Mouse (Mus musculus) mouse embryonic stem cell (cell line): ENCODE measurements around the gene Tchp.

Experiments used
- in situ Hi-C, 2 experiments: fragments of 300-500 bp; cut with MboI; formaldehyde crosslinking; loops; 1 replicate in 1 of 2; 3 replicates in 1 of 2; pipeline ENCODE4 v1.14.3; 2019 to 2020; ENCODE audit warnings: low sequenced_read_pairs in 2 of 2, low pct_unique_long_range_greater_than_20kb in 1 of 2, mixed read lengths in 1 of 2; ENCODE audit not compliant: unreplicated experiment in 1 of 2

The Tchp gene

DNA sequence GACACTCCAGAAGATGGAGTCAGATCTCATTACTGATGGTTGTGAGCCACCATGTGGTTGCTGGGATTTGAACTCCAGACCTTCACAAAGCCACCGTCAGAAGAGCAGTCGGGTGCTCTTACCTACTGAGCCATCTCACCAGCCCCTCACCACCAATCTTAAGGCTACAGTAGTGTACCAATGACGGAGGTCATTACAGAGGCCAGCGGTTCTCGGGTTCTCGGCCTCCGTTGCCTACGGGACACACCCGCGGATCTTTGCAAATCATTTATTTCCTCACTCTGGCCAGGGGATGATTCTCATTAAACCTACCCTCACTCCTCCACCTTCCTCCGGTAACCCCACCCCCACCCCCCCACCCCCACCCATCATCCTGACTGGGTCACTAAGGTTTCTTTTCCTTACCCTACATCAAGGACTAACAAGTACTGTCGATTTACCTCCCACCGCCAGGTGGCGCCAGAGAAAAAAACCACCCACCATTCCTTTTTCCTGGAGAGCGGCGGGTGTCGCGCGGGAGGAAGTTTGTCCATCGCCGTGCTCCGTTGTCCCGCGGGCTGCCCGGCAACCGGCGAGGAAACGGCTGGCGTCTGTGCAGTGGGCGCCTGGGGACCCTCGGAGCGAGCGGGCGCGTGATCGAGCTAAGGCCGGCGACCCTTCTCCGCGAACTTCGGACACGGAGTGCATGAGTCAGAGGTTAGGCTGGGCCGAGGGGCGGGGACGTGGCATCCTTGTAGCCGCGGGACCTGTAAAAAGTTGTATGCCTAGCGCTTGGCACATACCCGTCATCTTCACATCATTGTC is at the start of gene Tchp:
TSS of gene Tchp (plus strand) at position 496 of the 804 bp plus-strand sequence.
- in situ Hi-C loops, result no loop called here

DNA sequence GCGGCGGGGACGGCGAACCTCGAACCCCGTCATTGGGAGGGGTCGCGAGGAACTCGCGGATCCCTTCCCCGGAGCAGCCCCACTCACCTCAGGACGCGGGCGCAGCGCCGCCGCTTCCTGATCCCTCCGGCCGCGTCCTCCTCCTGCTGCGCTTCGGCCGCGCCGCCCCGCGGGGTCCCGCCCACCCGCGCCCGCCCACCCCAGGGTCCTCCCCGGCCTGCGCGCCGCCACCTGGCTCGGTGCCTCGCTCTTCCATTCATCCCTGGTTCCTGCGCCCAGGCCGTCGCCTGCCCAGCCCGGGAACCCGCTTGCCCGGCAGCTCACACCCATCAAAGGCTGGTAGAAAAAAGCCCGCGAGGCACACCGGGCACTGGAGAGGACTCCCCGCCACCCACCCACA is 49.3 kb upstream of the Tchp start, which contains the start of gene Trpv4:
TSS of gene Trpv4 (minus strand) at position 167 of the 400 bp plus-strand sequence.
- in situ Hi-C loops, result no loop called here

DNA sequence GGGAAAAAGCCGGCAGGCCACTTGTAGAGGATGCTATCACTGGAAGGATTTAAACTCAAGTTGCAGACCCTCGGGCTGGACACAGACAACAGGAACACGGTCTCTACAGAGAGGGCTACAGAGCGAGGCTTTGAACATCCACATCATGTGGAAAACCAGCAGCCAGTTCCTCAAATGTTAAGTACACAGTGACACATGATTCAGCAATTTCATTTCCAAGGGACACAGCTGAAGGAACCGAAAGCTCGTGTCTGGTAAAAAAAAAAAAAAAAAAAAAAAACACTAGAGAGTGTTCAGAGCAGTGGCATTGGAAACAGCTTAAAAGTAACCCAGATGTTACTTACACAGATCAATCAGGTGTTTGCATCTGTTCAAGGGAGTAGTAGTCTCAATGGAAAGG is 46.5 kb upstream of the Tchp start:
- in situ Hi-C loops, result no loop called here

DNA sequence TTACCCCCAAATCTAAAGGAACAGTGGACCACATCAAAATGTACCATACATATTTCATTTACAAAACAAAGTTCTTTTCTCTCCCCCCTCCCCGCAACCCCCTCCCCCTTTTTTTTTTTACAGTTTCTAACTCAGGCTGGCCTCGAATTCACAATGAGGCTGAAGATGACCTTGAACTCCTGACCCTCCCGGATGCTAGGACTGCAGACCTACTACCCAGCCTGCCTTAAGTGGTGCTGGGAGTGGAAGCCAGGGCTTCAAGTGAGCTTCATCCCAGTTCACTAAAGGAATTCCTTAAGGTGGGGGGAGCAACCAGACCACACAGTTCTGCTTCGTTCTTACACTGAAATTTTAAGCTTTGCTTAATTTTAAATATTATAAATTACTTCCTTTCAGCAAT is 43.4 kb upstream of the Tchp start:
- in situ Hi-C loops, result no loop called here

DNA sequence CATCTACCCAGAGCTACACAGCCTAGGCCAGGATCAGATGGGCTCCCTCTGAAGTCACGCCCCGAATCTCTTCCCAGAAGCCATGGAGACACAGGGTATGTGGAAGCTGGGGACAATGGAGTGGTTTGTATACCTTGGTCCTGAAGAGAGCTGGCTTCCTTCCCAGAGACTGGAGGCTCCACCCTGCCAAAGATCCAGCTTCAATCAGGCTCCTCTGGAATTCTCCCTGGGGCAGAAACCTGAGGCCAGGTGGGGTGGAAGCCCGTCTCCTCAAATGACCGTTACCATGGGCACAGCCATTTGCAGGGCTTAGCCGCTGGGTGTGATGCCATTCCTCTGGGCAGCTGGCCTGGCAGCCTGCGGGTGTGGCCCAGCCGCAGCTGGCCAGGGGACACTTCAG is 42.8 kb upstream of the Tchp start:
- in situ Hi-C loops, result no loop called here

DNA sequence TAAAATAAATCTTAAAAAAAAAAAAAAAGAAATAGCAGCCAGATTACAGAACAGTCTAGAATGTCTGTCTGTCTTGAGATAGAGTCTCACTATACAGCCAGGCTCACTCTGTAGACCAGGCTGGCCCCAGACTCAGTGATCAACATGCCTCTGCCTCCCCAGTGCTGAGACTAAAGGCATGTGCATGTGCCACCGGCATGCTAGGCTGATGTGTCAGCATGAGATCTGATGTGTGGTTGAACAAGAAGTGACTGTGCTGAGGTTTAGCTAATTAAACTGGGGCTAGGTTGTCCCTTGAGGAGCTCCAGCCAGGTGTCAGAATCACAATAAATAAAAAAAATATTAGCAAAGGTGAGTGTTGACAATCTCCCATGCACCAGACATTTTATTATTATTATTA is 40.9 kb upstream of the Tchp start:
- in situ Hi-C loops, result no loop called here

DNA sequence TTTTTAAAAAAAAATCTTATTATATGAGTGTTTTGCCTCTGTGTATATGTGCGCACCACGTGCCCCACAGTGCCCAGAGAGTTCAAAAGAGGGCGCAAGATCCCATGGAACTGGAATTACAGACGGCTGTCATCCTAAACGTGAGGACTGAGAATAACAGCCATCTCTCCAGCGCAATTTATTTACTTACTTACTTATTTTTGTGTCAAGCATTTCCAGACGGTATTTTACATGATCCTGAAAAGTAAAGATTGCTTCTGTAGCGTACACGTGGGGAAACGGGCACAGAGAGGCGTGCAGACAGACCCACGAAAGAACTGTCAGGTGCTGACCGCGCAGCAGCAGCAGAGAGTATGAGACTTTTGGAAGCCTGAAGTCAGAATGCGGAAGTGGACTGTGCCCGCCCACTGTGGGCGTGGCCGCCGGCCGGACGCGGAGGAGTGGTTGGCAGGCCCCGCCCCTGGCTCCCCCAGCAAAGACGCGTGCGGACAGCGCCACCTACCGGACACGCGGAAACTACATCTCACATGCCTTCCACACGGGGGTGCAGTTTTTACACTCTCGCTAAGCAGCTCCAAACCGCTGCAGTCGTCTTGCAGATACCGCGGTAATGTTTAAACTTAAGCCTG is 40.2 kb upstream of the Tchp start:
- in situ Hi-C loops, result no loop called here

DNA sequence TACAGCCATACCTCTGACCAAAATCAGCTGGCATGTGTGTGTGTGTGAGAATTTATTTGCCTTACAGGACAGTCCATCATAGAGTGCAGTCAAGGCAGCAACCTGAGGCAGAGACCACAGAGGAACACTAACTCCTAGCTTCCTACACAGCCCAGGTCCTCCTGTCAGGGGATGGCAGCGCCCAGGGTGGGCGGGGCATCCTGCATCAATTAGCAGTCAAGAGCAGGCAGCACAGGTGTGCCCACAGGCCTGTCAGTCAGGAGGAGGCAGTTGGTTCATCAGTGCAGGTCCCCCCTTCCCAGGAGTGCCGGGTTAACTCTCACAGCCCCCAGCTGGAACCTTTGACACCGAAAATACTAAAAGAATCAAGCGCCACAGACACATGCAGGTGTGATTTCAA is 38.5 kb upstream of the Tchp start:
- in situ Hi-C loops, result no loop called here

DNA sequence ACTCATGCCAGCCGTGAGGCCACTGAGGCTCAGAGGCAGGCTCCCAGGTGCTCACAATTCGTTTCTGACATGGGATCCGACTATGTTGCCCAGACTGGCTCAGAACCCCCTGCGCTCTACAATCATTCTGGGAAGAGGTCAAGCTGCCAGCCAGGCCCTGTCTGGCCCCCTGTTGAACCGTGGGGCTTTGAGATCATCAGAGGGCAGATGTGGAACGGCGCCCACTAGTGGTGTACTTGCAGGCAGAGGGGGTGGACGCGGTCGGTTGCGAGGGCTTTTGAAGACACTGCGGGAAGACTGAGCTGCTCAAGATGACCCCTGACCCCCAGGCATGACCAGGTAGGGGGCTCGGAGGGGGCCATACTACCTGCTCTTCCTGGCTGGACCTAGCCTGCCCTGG is 34.4 kb upstream of the Tchp start:
- in situ Hi-C loops, result no loop called here

DNA sequence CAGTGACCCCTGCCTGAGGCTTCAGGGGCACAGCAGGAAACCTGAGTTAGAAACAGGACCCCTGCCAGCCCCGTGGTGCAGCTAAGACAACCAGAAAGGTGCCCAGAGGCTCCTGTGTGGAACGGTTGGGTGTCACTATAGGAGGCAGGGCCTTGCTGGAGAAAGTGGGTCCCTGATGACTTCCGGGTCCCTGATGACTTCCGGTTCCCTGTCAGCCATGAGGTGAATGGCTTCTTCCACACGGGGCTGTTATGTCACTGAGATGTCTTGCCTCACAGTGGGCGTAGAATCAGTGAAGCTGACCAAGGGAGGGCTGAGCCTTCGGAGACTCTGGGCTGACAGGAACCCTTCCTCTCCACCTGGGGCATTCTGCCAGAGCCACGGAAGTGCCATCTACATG is 33.0 kb upstream of the Tchp start:
- in situ Hi-C loops, result no loop called here

DNA sequence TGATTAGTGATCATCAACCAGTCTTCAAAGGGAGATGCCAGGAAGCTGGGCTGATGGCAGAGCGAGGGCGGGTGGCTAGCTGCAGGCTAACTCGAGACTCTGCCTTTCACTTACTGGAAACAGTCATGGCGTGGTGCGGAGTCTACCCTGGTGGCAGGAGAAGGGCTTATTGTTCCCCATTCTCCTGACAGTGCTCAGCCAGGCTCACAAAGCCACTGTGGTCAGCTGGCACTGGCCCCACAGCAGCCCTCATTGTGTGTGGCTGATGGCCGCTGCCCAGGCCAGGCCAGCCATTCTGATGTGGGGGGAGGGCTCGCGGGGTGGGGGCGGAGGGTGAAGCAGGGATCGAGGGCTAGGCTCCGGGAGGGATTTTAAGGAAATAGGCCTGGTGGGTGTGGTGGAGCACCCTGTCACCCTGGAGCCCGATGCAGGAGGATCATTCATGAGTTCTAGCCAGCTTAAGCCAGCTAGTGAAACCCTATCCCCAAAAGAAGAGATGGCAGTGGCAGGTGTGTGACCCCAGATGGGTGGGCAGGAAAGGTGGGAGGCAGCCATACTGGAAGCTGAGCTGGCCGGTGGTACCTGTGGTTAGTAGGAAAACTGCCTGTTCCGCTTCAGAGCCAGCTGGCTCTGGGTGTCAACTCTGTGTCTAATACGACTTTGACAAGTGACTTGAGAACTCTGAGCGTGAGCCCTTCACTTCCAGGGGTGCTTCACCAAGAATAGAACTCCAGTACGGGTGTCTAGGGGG is 27.5 kb upstream of the Tchp start:
- in situ Hi-C loops, result no loop called here

DNA sequence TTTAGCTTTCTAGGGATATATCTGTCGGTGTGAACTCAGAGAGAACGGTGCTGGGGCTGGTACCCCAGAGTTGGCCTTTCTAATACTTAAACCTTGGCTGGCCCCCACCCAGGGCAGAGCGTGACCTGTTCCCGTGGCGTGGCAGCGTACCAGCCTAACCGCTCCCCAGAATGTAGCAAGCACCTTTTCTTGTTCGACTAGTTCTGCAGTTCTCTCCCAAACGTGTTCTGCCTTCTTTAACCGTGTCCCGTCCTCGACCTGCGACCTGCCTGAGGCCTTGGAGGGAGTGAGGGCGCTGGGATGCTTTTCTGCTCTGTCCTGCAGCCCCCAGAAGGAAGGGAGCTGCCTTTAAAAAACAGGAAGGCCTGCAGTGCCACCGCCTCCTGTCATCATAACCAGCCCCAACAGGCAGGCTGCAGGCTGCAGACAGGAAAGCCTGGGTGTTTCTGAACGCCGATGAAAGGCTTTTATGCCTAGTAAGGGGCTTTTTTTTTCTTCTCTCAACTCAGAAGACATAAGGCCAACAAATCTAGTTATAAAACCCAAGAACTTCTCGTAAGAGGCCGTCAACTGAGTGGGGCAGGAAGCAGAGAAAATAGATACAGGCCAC is 26.8 kb upstream of the Tchp start:
- in situ Hi-C loops, result no loop called here

DNA sequence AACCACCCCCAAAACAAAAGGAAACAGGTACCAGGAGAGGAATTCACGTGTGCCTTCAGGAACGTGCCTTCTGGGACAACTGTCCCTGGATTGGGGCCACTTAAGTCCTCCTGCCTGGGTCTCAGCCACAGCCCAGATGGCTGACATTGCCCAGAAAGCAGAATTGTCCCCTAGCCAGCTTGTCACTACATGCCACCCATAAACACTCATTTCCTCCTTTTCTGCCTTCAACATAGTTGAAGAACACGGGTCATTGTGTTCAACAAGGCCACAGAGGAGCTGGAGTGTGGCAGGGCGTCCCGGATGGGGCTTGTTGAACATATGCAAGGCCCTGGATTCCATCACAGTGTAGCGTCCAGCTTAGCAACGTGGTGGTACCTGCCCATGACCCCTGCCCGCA is 25.8 kb upstream of the Tchp start:
- in situ Hi-C loops, result no loop called here

DNA sequence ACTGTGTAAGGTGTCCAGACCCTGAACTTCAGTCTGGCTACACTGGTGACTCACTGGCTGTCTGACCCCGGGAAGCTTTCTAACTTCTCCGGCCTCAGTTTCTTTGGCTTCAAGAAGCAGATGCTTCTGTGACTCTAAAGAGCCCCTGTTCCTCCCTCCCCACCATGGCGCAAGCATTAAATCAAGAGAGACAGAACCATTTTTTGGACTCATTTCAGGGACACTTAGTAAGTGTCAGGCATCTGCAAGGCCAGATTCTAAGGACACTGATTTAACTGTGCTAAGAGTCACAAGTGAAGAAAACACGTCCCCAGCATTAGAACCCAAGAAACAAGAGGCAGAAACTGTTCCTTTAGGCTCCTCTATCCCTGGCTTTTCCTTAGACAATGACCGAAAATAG is 21.6 kb upstream of the Tchp start:
- in situ Hi-C loops, result no loop called here

DNA sequence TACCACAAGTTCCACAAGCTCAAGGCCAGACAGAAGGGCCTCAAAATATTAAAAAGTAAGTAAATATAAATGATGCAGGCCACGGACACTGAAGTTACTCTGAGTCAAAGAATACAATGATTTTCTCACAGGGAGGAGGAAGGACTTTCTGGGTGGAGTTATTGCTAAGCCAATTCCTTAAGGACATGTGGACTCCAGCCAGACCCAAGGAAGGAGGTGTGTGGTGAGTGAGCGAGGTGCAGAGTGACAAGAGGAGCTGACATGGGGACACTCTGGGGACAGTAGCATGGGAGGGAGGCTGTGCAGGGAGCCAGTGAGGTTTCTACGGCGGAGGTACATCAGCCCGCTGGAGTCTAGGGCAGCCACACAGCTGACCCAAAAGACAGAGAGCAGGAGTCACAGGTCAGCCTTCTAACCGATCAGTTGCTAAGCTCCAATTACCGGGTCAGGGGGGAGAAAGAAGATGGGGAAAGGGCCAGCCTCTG is 20.8 kb upstream of the Tchp start:
- in situ Hi-C loops, result no loop called here

DNA sequence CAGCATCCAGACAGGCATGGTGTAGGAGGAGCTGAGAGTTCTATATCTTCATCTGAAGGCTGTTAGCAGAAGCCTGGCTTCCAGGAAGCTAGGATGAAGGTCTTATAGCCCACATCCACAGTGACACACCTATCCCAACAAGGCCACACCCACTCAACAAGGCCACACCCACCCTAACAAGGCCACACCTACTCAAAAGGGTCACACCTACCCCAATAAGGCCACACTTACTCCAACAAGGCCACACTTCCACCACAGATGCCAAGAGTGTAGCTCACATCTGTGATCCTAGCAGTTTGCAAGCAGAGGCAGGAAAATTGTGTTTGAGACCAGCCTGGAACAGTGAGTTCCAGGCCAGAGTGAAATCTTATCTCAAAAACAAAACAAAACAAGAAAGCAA is 19.7 kb upstream of the Tchp start:
- in situ Hi-C loops, result no loop called here

DNA sequence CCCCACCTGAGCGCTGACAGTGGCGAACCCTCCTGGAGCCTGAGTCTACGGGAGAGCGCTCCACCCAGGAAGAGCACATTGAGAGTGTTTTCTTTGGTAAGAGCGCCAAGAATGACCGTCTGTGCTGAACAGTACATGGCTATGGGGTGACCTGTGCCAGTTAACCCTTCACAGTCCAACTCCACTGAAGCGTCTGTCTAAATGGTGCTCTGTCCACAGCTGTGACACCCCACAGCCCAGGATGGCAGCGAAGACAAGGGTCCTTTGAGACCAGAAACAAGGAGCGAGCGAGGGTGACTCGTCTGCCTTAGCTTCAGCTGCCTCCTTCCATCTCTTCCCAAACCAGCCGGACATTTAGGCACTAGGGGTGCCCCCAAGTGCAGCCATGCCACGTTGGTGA is 18.9 kb upstream of the Tchp start:
- in situ Hi-C loops, result no loop called here

DNA sequence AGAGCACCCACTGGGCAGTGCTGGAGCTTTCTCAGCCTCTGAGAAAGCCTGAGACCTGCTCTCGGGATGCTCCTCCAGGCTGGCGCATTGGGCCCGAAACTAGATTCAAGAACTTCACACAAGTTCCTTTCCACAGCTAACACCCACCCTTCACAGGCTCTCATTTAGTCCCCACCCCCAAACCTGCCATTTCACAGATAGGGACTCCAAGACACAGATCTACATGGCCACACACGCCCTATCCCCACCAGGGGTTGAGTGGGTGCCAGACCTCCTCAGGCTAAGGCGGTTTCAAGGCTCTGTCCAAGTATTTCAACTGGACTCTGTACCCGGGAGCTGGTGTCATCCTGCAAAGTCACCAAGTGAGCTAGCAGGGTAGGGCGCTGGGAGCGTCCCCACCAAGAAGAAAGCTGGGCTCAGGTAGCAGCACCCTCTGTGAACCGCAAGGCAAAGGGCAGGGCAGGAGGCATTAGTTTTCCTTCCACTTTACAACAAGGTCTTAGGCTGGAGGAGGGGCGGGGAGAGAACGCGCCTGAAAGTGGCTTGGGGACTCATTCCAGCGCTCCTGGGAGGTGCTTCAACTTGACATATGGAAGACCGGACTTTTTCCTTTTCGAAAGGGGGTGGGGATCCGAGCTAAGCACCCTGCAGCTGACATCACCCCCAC is 17.7 kb upstream of the Tchp start:
- in situ Hi-C loops, result no loop called here
